Mouse (Mus musculus): ENCODE measurements around the gene Gm12845. TPM values are rescaled to one million over a fixed set of nuclear protein-coding genes. Genes with fewer than 3 reads are reported as not detected.
"Not testable (repeated sequence)": the region's sequence is repeated elsewhere in the genome, so short reads cannot be mapped to it uniquely, and the experiment has no call there.

The Gm12845 gene
- polyA plus RNA-seq, 1 experiment: not detected

DNA sequence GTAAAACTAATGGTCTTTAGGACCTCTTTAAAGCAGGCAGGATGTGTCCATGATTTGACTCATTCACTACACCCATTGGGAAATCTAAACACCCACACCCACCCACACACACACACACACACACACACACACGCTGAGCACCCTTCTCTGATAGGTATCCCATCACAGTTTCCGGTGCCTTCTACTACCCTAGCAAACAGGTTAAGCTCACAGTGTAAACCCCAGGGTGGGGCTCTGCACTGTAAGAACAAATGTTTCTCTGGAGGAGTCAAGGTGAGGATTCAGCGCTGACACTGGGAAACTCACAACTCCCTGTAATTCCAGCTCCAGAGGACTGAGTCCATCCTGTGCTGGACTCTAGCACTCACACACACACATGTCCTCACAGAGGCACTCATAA is 7.7 kb downstream of the Gm12845 start:
- no peak for DNase-seq (ENCODE audit: low read depth)
- TF ChIP-seq POLR2A (IDR thresholded peaks at IDR 0.05; ENCODE audit: borderline replicate concordance, extremely low read depth, insufficient read depth, insufficient read length, poor library complexity, severe bottlenecking): no peak
- no peak for TF ChIP-seq CTCF (IDR thresholded peaks at IDR 0.05; ENCODE audit: borderline replicate concordance, extremely low read depth, insufficient read depth, insufficient read length)

DNA sequence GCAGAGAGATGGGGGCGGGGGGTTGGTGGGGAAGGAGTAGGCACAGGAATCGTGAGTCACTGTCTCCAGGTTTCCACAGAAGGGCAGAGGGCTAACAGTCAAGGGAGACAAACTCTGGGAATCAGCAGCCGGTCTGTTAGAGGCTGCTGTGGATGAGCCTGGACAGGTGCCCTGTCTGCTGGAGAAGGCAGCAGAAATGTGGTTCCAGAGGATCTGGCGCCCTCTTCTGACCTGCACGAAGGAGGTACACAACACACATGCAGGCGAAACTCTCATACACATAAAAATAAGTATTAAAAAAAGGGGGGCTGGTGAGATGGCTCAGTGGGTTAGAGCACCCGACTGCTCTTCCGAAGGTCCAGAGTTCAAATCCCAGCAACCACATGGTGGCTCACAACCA is 13.3 kb downstream of the Gm12845 start:
- peak; percentile 28 for DNase-seq (ENCODE audit: low read depth)
- peak; percentile 42; the same call in 1 of the 2 replicates for TF ChIP-seq CTCF (IDR thresholded peaks at IDR 0.05; ENCODE audit: borderline replicate concordance, extremely low read depth, insufficient read depth, insufficient read length)
- TF ChIP-seq POLR2A (IDR thresholded peaks at IDR 0.05; ENCODE audit: borderline replicate concordance, extremely low read depth, insufficient read depth, insufficient read length, poor library complexity, severe bottlenecking): no peak

DNA sequence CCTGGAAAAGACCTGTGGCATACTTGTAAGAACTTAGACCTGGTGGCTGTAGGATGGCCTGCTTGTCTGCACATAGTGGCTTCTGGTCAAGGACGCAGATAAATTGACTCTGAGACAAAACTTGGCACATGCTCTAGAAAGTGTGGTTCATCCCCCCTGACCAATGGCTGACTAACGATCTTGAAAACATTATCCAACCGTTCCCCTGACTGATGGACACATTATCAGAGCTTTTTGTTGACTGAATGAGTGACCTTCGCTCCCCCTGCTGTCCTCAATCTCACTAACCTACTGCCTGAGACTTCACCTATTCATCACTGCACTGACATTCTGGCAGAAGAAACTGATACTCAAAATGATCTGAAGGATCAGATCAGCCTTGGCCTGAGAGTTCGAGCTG is 28.3 kb downstream of the Gm12845 start:
- not testable (repeated sequence) for DNase-seq (ENCODE audit: low read depth)

DNA sequence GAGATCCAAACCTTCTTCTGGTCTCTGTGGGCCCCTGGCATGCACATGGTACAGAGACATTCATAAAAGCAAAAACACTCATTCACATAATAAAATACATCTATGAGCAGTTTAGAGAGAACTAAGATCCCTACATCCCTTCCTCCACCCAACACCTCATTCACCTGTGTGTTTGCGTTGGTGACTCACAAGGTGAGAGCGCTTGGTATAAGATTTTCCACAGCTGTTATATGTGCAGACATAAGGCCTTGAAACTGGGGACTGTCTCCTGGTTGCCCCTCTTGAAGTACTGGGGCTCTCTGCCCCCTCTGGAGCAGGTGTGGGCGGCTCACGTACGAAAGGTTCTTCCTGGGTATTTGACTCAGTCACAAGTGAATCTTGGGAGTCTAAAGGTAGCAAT is 35.9 kb downstream of the Gm12845 start:
- DNase-seq (ENCODE audit: low read depth): no peak

DNA sequence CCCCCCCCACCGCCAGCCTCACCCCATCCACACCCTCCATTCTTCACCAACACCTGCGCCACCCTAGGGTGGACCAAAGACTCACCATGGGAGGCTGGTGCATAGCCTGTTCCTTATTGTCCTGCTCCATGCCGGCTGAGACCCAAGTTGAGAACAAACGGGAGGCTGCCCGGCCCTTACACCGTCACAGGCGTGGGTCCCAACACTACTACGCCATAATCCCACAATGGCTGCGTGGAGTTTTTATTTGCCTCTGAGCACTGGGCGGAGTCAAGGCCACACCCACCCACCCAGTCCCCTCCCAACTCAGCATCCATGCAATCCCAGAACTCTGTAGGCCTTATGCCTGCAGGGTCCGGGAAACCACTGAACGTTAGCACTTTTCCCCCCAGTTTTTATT is 41.2 kb downstream of the Gm12845 start, which contains the start of gene Klf17:
Gene Klf17 (minus strand): TSS at position 233 of the 400 bp plus-strand sequence.
- no peak for DNase-seq (ENCODE audit: low read depth)

More for the DNA sequence above, 35.9 kb downstream of the Gm12845 start:
- TF ChIP-seq CTCF (IDR thresholded peaks at IDR 0.05; ENCODE audit: borderline replicate concordance, extremely low read depth, insufficient read depth, insufficient read length) (no peak), POLR2A (IDR thresholded peaks at IDR 0.05; ENCODE audit: borderline replicate concordance, extremely low read depth, insufficient read depth, insufficient read length, poor library complexity, severe bottlenecking) (no peak)

DNA sequence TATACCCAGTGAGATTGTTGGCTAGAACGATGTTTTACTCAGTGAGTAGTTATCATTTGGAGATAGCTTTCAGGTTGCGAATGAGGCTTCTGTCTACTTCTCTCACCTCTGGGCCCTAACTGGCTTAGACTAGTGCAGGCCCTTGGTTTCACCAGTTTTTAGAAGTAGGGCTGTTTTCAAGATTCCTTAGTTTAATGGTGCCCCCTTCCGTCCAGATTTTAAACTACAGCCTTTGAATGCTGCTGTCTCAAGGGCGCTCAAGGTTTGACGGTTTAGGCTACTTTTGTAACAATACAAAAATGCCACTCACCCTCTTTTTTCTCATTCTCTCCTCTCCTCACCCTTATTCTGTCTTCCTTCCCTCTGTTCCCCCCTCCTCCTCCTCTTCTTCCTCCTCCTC is 46.7 kb downstream of the Gm12845 start:
- DNase-seq (ENCODE audit: low read depth): peak; percentile 81
- TF ChIP-seq POLR2A (IDR thresholded peaks at IDR 0.05; ENCODE audit: borderline replicate concordance, extremely low read depth, insufficient read depth, insufficient read length, poor library complexity, severe bottlenecking) (no peak), CTCF (IDR thresholded peaks at IDR 0.05; ENCODE audit: borderline replicate concordance, extremely low read depth, insufficient read depth, insufficient read length) (peak; percentile 59; the same call in 1 of the 2 replicates)

More for the DNA sequence above, 41.2 kb downstream of the Gm12845 start, which contains the start of gene Klf17:
- no peak for TF ChIP-seq POLR2A (IDR thresholded peaks at IDR 0.05; ENCODE audit: borderline replicate concordance, extremely low read depth, insufficient read depth, insufficient read length, poor library complexity, severe bottlenecking)

DNA sequence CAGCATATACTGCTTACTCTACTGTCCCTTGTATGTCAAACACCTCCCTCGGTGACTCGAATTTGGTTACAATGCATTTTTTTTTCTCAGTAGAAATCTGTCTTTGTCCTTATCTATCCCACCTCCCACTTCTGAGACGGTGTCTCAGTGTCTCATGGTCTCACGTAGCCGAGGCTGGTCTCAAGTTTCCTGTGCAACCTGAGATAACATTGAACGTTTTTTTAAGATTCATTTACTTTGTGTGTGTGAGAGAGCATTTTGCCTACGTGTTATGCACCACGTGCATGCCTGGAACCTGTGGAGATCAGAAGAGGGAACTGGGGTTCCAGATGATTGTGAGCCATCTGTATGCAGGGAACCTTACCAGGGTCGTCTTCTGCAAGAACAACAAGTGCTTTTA is 48.7 kb downstream of the Gm12845 start:
- TF ChIP-seq CTCF (IDR thresholded peaks at IDR 0.05; ENCODE audit: borderline replicate concordance, extremely low read depth, insufficient read depth, insufficient read length) (no peak), POLR2A (IDR thresholded peaks at IDR 0.05; ENCODE audit: borderline replicate concordance, extremely low read depth, insufficient read depth, insufficient read length, poor library complexity, severe bottlenecking) (no peak)
- DNase-seq (ENCODE audit: low read depth): no peak

Other genes with a start within 250 kb of the Gm12845 start
- 159 and 183 TPM in 2 replicates for gene Rnf220, start 227.4 kb upstream of the Gm12845 start, polyA plus RNA-seq (2012; rRNA removed)
- 187 and 218 TPM in 2 replicates for gene Eri3, start 174.0 kb upstream of the Gm12845 start, polyA plus RNA-seq (2012; rRNA removed)
- gene Dmap1, start 42.1 kb upstream of the Gm12845 start, polyA plus RNA-seq (2012; rRNA removed): 60.3 and 62.8 TPM in 2 replicates
- 0.03 TPM in 1 of 2 replicates, not detected in the other for gene Klf17, start 41.2 kb downstream of the Gm12845 start, polyA plus RNA-seq (2012; rRNA removed)
- 23.6 and 45.8 TPM in 2 replicates for gene Slc6a9, start 110.1 kb downstream of the Gm12845 start, polyA plus RNA-seq (2012; rRNA removed)
- 21.7 and 23.0 TPM in 2 replicates for gene Ccdc24, start 148.1 kb downstream of the Gm12845 start, polyA plus RNA-seq (2012; rRNA removed)
- 156 and 175 TPM in 2 replicates for gene B4galt2, start 159.1 kb downstream of the Gm12845 start, polyA plus RNA-seq (2012; rRNA removed)
- 453 and 682 TPM in 2 replicates for gene Atp6v0b, start 162.9 kb downstream of the Gm12845 start, polyA plus RNA-seq (2012; rRNA removed)
- 22.7 and 36.5 TPM in 2 replicates for gene Dph2, start 167.6 kb downstream of the Gm12845 start, polyA plus RNA-seq (2012; rRNA removed)
- gene Ipo13, start 190.6 kb downstream of the Gm12845 start, polyA plus RNA-seq (2012; rRNA removed): 116 and 126 TPM in 2 replicates
- 0.40 and 0.59 TPM in 2 replicates for gene Artn, start 205.4 kb downstream of the Gm12845 start, polyA plus RNA-seq (2012; rRNA removed)

Data from brain, embryonic 14.5 days (tissue).